Mouse (Mus musculus): ENCODE measurements around the gene Prkcz. TPM values are rescaled to one million over a fixed set of nuclear protein-coding genes. Genes with fewer than 3 reads are reported as not detected.
A peak's percentile ranks its signal among the peaks of the same experiment; 100 is the strongest.

Gene Prkcz
- polyA plus RNA-seq, 1 experiment from 2014 or later: 2.4 TPM

- no peak for ATAC-seq (ENCODE audit: insufficient read depth)
These were observed 21.6 kb upstream of the Prkcz start for GRCm38 (mm10) chr4:155382752-155383151.

GRCm38 (mm10) chr4:155381974-155382373, 20.8 kb upstream of the Prkcz start:
- no peak overlapping the region for H3K4me3 ChIP-seq (replicated peaks)
- WGBS (ENCODE audit: insufficient replicate concordance): 40% methylated on average over 7 of the region's 7 CpGs

More at GRCm38 (mm10) chr4:155382752-155383151, 21.6 kb upstream of the Prkcz start:
- no peak overlapping the region for H3K4me2 ChIP-seq
- 37% methylated on average over 9 of the region's 9 CpGs for WGBS (ENCODE audit: insufficient replicate concordance)
- no peaks in the 10 kb centered on the region for H3K36me3 ChIP-seq (replicated peaks)
- H3K4me3 ChIP-seq (replicated peaks): no peak overlapping the region
- peaks cover 7% of the 10 kb centered on the region; the same call in 1 of the 2 replicates for H3K27me3 ChIP-seq
- H3K4me1 ChIP-seq (replicated peaks): no peaks in the 10 kb centered on the region
- H3K27ac ChIP-seq (replicated peaks): no peak overlapping the region
- H3K9me3 ChIP-seq (replicated peaks): no peaks in the 10 kb centered on the region
- H3K9ac ChIP-seq: no peak overlapping the region

GRCm38 (mm10) chr4:155371797-155372735, 10.9 kb upstream of the Prkcz start:
- WGBS (ENCODE audit: insufficient replicate concordance): 60% methylated on average over 5 of the region's 5 CpGs
- ATAC-seq (ENCODE audit: insufficient read depth): no peak
- Histone ChIP-seq H3K9me3 (replicated peaks) (no peaks in the 10 kb centered on the region), H3K4me1 (replicated peaks) (peaks cover 10% of the 10 kb centered on the region; the same call in 1 of the 2 replicates), H3K36me3 (replicated peaks) (no peaks in the 10 kb centered on the region), H3K9ac (no peak overlapping the region), H3K4me3 (replicated peaks) (no peak overlapping the region), H3K27me3 (peaks cover 3% of the 10 kb centered on the region; the same call in 1 of the 2 replicates), H3K27ac (replicated peaks) (no peak overlapping the region), H3K4me2 (no peak overlapping the region)

More at GRCm38 (mm10) chr4:155381974-155382373, 20.8 kb upstream of the Prkcz start:
- H3K4me1 ChIP-seq (replicated peaks): no peaks in the 10 kb centered on the region
- H3K9me3 ChIP-seq (replicated peaks): no peaks in the 10 kb centered on the region
- H3K36me3 ChIP-seq (replicated peaks): no peaks in the 10 kb centered on the region
- H3K27ac ChIP-seq (replicated peaks): no peak overlapping the region
- H3K4me2 ChIP-seq: no peak overlapping the region
- H3K9ac ChIP-seq: no peak overlapping the region
- ATAC-seq (ENCODE audit: insufficient read depth): no peak
- H3K27me3 ChIP-seq: peaks cover 7% of the 10 kb centered on the region; the same call in 1 of the 2 replicates

GRCm38 (mm10) chr4:155370737-155371715, 9.9 kb upstream of the Prkcz start:
- Histone ChIP-seq H3K36me3 (replicated peaks) (no peaks in the 10 kb centered on the region), H3K4me3 (replicated peaks) (no peak overlapping the region), H3K27me3 (peaks cover 9% of the 10 kb centered on the region; the same call in 1 of the 2 replicates), H3K27ac (replicated peaks) (no peak overlapping the region), H3K9ac (no peak overlapping the region), H3K9me3 (replicated peaks) (no peaks in the 10 kb centered on the region), H3K4me2 (no peak overlapping the region), H3K4me1 (replicated peaks) (peaks cover 10% of the 10 kb centered on the region; the same call in 1 of the 2 replicates)
- ATAC-seq (ENCODE audit: insufficient read depth): peak; percentile 67; the same call in 1 of the 2 replicates
- WGBS (ENCODE audit: insufficient replicate concordance): 67% methylated on average over 15 of the region's 15 CpGs

- ATAC-seq (ENCODE audit: insufficient read depth): no peak
- H3K27ac ChIP-seq (replicated peaks): no peak overlapping the region
- H3K36me3 ChIP-seq (replicated peaks): no peaks in the 10 kb centered on the region
- H3K4me2 ChIP-seq: no peak overlapping the region
- H3K9me3 ChIP-seq (replicated peaks): no peaks in the 10 kb centered on the region
- H3K4me1 ChIP-seq (replicated peaks): peaks cover 10% of the 10 kb centered on the region; the same call in 1 of the 2 replicates
- H3K27me3 ChIP-seq: peaks cover 26% of the 10 kb centered on the region
- H3K4me3 ChIP-seq (replicated peaks): no peak overlapping the region
- H3K9ac ChIP-seq: no peak overlapping the region
- 20% methylated on average over 12 of the region's 12 CpGs for WGBS (ENCODE audit: insufficient replicate concordance)
These were observed 7.5 kb upstream of the Prkcz start for GRCm38 (mm10) chr4:155368684-155369083.

GRCm38 (mm10) chr4:155367739-155368138, 6.6 kb upstream of the Prkcz start:
- ATAC-seq (ENCODE audit: insufficient read depth): no peak
- no peak overlapping the region for H3K4me2 ChIP-seq
- H3K36me3 ChIP-seq (replicated peaks): no peaks in the 10 kb centered on the region
- H3K27ac ChIP-seq (replicated peaks): no peak overlapping the region
- H3K9ac ChIP-seq: no peak overlapping the region
- H3K4me3 ChIP-seq (replicated peaks): no peak overlapping the region
- peaks cover 10% of the 10 kb centered on the region; the same call in 1 of the 2 replicates for H3K4me1 ChIP-seq (replicated peaks)
- H3K9me3 ChIP-seq (replicated peaks): no peaks in the 10 kb centered on the region
- 72% methylated on average over 9 of the region's 9 CpGs for WGBS (ENCODE audit: insufficient replicate concordance)
- peaks cover 35% of the 10 kb centered on the region for H3K27me3 ChIP-seq

DNA sequence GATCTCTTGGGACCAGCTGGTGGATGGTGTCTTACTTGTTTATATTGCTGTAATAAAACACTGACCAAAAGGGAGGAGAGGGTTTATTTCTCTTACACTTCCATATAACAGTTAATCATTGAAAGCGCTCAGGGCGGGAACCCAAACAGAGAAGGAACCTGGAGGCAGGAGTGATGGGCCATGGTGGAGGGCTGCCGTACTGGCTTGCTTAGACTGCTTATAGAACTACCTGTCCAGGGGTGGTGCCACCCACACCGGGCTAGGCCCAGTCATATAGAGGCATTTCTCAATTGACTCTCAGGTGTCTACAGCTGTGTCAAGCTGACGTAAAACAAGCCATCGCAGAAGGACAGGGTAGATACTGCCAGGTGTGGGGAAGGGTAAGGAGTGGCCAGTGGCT, 5.6 kb upstream of the Prkcz start:
- Histone ChIP-seq H3K9ac (no peak overlapping the region), H3K27me3 (peaks cover 45% of the 10 kb centered on the region), H3K9me3 (replicated peaks) (no peaks in the 10 kb centered on the region), H3K27ac (replicated peaks) (no peak overlapping the region), H3K36me3 (replicated peaks) (no peaks in the 10 kb centered on the region), H3K4me1 (replicated peaks) (peaks cover 9% of the 10 kb centered on the region; the same call in 1 of the 2 replicates), H3K4me2 (no peak overlapping the region), H3K4me3 (replicated peaks) (no peak overlapping the region)
- no peak for ATAC-seq (ENCODE audit: insufficient read depth)
- 59% methylated on average over 6 of the region's 6 CpGs for WGBS (ENCODE audit: insufficient replicate concordance)

DNA sequence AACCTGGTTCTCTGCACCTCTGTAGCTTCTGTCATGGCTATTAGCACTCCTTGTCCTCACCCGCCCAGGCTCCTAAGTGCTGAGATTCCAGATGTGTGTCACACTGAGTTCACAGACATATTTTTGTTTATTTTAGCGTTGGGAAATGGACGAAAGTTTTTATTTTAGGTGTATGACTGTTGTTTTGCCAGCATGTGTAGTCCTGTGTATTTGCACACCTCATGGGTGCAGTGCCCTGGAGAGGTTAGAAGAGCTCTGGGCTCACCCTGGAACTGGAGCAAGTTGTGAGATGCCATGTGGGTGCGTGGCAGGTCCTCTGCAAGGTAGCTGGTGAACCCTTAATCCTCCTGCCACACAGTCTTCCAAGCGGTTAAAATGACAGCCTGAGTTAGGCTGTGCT, 1.3 kb upstream of the Prkcz start:
- Histone ChIP-seq H3K4me2 (no peak overlapping the region), H3K27me3 (peaks cover 77% of the 10 kb centered on the region), H3K27ac (replicated peaks) (no peak overlapping the region), H3K4me1 (replicated peaks) (no peaks in the 10 kb centered on the region), H3K9ac (no peak overlapping the region), H3K4me3 (replicated peaks) (no peak overlapping the region), H3K36me3 (replicated peaks) (no peaks in the 10 kb centered on the region), H3K9me3 (replicated peaks) (no peaks in the 10 kb centered on the region)
- 34% methylated on average over 5 of the region's 5 CpGs for WGBS (ENCODE audit: insufficient replicate concordance)
- no peak for ATAC-seq (ENCODE audit: insufficient read depth)

GRCm38 (mm10) chr4:155360856-155361255, 305 bp downstream of the Prkcz start:
- ATAC-seq (ENCODE audit: insufficient read depth): 0 out of 2 replicates have a peak, but pooled peaks have one; percentile 4
- peak overlapping the region; percentile 51 for H3K4me2 ChIP-seq
- H3K36me3 ChIP-seq (replicated peaks): no peaks in the 10 kb centered on the region
- peaks cover 69% of the 10 kb centered on the region for H3K27me3 ChIP-seq
- H3K27ac ChIP-seq (replicated peaks): no peak overlapping the region
- H3K4me1 ChIP-seq (replicated peaks): no peaks in the 10 kb centered on the region
- no peaks in the 10 kb centered on the region for H3K9me3 ChIP-seq (replicated peaks)
- H3K9ac ChIP-seq: no peak overlapping the region
- 2% methylated on average over 42 of the region's 42 CpGs for WGBS (ENCODE audit: insufficient replicate concordance)
- H3K4me3 ChIP-seq (replicated peaks): peak overlapping the region; percentile 47

DNA sequence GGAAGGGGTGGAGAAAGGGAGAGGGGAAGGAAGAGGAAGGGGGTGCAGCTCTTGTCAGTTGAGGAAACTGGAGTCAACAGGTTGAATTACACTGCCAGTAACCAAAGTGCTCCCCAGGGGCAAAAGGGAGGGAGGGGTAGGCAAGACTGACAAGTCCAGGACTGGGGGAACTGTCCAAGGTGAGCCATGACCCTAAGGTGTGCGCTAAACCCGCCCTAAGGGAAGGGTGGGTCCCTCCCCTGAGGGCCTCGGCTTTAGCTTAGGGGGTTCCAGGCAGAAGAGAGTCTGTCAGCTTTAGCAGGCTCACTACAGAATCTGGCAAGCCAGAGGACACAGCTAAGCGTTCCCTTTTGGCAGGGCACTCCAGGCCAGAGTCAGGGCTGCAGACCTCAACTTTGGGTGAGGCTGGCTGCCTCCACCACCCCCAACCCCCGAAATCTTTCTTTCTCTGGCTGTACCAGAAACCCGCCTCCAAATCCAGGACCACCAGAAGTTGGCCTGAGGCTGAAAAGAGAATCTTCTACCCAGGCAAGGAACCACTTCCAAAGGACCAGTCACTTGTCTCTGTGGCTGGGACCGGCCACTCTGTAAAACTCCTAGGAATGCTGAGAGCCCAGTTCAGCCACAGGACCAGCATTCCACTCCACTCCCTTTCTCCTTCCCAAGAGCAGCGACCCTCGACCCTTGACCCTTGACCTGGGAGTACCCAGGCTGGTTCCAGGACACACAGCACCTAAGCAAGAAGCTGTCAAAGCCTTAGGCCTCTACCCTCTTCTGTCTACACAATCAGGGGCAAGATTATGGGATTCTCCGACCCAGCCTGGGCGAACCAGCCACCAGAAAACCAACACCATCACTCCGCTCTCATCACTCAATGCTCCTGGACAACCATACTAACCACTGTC, 1.3 kb downstream of the Prkcz start:
- Histone ChIP-seq H3K36me3 (replicated peaks) (no peaks in the 10 kb centered on the region), H3K27me3 (peaks cover 62% of the 10 kb centered on the region), H3K27ac (replicated peaks) (no peak overlapping the region), H3K4me1 (replicated peaks) (no peaks in the 10 kb centered on the region), H3K4me2 (no peak overlapping the region), H3K9me3 (replicated peaks) (no peaks in the 10 kb centered on the region), H3K9ac (no peak overlapping the region), H3K4me3 (replicated peaks) (no peak overlapping the region)
- WGBS (ENCODE audit: insufficient replicate concordance): 30% methylated on average over 12 of the region's 12 CpGs
- no peak for ATAC-seq (ENCODE audit: insufficient read depth)

All from liver, embryonic 15.5 days (tissue).